Mouse (Mus musculus): ENCODE results near the gene Rmi1.

DNA sequence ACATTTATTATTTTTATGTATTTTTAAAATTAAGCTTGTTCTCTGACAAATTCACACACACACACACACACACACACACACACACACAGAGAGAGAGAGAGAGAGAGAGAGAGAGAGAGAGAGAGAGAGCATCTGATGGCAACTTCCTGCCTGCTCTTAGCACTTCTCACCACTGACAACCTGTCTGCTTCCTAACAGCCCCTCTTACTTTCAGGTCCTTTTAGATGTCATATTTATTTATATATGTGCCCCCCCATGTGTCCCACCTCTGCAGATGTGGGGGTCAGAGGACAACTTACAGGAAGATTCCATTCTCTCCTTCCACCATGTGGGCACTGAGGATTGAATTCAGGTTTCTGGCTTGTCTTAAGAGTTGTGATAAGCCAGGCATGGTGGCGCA lies 17.2 kb downstream of the Rmi1 start:
- TF ChIP-seq CTCF (IDR thresholded peaks at IDR 0.05; ENCODE audit: borderline replicate concordance, insufficient read depth, low read depth, low read length) (no peak), POLR2A (IDR thresholded peaks at IDR 0.05; ENCODE audit: borderline replicate concordance, insufficient read depth, low read length) (no peak)

All from cerebellum, adult 2 months (tissue).